Mouse (Mus musculus) ovary, postnatal 10 days (tissue): ENCODE data around the gene Tfdp1.

Experiments
- DNase-seq: peaks from one replicate; pipeline ENCODE4 v3.0.0; 2022; ENCODE audit warnings: low spot score

Tfdp1 gene

DNA sequence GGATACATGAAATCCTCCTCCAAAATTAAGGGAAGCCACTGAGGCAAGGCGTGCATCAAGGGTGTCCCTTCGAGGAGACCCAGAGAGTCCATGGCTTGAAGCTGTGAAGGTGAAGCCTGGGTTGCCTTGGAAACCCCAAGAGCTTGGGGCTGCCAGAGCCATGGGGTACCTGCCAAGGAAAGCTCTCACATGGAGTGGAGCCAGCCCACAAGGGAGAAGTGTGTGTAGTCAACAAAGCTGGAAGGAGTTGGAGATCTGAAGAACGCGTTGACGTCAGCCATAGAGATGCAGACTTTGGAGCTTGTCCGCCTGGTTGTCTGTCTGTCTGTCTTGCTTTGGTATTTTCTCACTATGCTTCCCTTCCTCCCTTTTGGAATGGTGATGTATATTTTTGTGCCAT is 82.4 kb downstream of the Tfdp1 start:
- no peak for DNase-seq

- DNase-seq = no peak
Measured at GRCm38 (mm10) chr8:13427351-13427750, 88.8 kb downstream of the Tfdp1 start.
